7 mouse cellular contexts compared by ENCODE assay signal in genomic region chr3:121952041-121952591, GRCm38 (mm10). TPM values are rescaled to one million over a fixed set of nuclear protein-coding genes. Genes with fewer than 3 reads are reported as not detected.
DNase-seq lines count a peak whose midpoint lies in the region; ATAC-seq and TF ChIP-seq lines count a peak whose summit lies in the region.

Gene Arhgap29, plus strand, starts transcription at chr3:121952541.

- H3K36me3 ChIP-seq in testis, adult 2 months (ENCODE audit: control insufficient read depth, insufficient read depth, low read length): peaks cover 1% of the 10 kb centered on the region; the same call in 1 of the 2 replicates
- no peaks in the 10 kb centered on the region for H3K36me3 ChIP-seq in forebrain, embryonic 15.5 days
- H3K36me3 ChIP-seq in hindbrain, embryonic 14.5 days (replicated peaks; ENCODE audit: control insufficient read depth, insufficient read depth): no peaks in the 10 kb centered on the region
- no peaks in the 10 kb centered on the region for H3K36me3 ChIP-seq in liver, postnatal 0 days (replicated peaks; ENCODE audit: insufficient read depth, low read length)

- no peak for TF ChIP-seq EP300 in liver, postnatal 0 days (IDR thresholded peaks at IDR 0.05; ENCODE audit: low read depth)

- H3K9ac ChIP-seq in forebrain, embryonic 15.5 days (replicated peaks): peak within 1 kb of the TSS; percentile 56
- H3K9ac ChIP-seq in hindbrain, embryonic 14.5 days: peak within 1 kb of the TSS; percentile 64
- H3K9ac ChIP-seq in liver, postnatal 0 days (replicated peaks): peak within 1 kb of the TSS; percentile 78

- no peaks in the 10 kb centered on the region for H3K27me3 ChIP-seq in testis, adult 2 months (ENCODE audit: control insufficient read depth, insufficient read depth, low read length)
- H3K27me3 ChIP-seq in forebrain, embryonic 15.5 days: peaks cover 25% of the 10 kb centered on the region
- H3K27me3 ChIP-seq in hindbrain, embryonic 14.5 days (ENCODE audit: control insufficient read depth, insufficient read depth, low read length): peaks cover 34% of the 10 kb centered on the region
- peaks cover 6% of the 10 kb centered on the region for H3K27me3 ChIP-seq in liver, postnatal 0 days (ENCODE audit: insufficient read depth, low read length)

- peak within 1 kb of the TSS; percentile 97 for H3K27ac ChIP-seq in testis, adult 2 months (ENCODE audit: control insufficient read depth, insufficient read depth, low read depth, low read length)
- no peak within 1 kb of the TSS for H3K27ac ChIP-seq in forebrain, embryonic 15.5 days (replicated peaks)
- H3K27ac ChIP-seq in hindbrain, embryonic 14.5 days: no peak within 1 kb of the TSS
- H3K27ac ChIP-seq in liver, postnatal 0 days (ENCODE audit: low read depth): peak within 1 kb of the TSS; percentile 80

- no peak for ATAC-seq in forebrain, embryonic 15.5 days (replicated peaks)
- ATAC-seq in hindbrain, embryonic 14.5 days (ENCODE audit: low FRiP score): no peak
- ATAC-seq in liver, postnatal 0 days: no peak

- TF ChIP-seq POLR2A in testis, adult 2 months (IDR thresholded peaks at IDR 0.05; ENCODE audit: control insufficient read depth, low read depth, low read length): no peak

- no peaks in the 10 kb centered on the region for H3K9me3 ChIP-seq in forebrain, embryonic 15.5 days
- H3K9me3 ChIP-seq in hindbrain, embryonic 14.5 days (ENCODE audit: control insufficient read depth, low read length): no peaks in the 10 kb centered on the region
- no peaks in the 10 kb centered on the region for H3K9me3 ChIP-seq in liver, postnatal 0 days (ENCODE audit: low read length)

- H3K4me2 ChIP-seq in forebrain, embryonic 15.5 days (replicated peaks): peak within 1 kb of the TSS; percentile 84
- H3K4me2 ChIP-seq in hindbrain, embryonic 14.5 days (replicated peaks): peak within 1 kb of the TSS; percentile 81
- H3K4me2 ChIP-seq in liver, postnatal 0 days (ENCODE audit: low read depth, low read length): peak within 1 kb of the TSS; percentile 69

- TF ChIP-seq CTCF in testis, adult 2 months (IDR thresholded peaks at IDR 0.05; ENCODE audit: control insufficient read depth, insufficient read depth, insufficient replicate concordance, low read depth, low read length): no peak
- TF ChIP-seq CTCF in liver, postnatal 0 days (IDR thresholded peaks at IDR 0.05; ENCODE audit: low read depth): no peak

- peak within 1 kb of the TSS; percentile 99 for H3K4me3 ChIP-seq in testis, adult 2 months (ENCODE audit: control insufficient read depth, low read depth, low read length)
- H3K4me3 ChIP-seq in forebrain, embryonic 15.5 days: peak within 1 kb of the TSS; percentile 65
- peak within 1 kb of the TSS; percentile 70 for H3K4me3 ChIP-seq in hindbrain, embryonic 14.5 days (replicated peaks; ENCODE audit: low read length)
- peak within 1 kb of the TSS; percentile 73 for H3K4me3 ChIP-seq in liver, postnatal 0 days (ENCODE audit: low read depth, low read length)

- WGBS in forebrain, embryonic 15.5 days: 91% methylated on average over 8 of the region's 8 CpGs
- WGBS in hindbrain, embryonic 14.5 days: 92% methylated on average over 8 of the region's 8 CpGs
- 83% methylated on average over 8 of the region's 8 CpGs for WGBS in liver, postnatal 0 days (ENCODE audit: insufficient replicate concordance)

- no peak for DNase-seq in testis, postnatal 14 days (ENCODE audit: low spot score)
- DNase-seq in hindbrain, embryonic 14.5 days (ENCODE audit: low spot score): no peak
- no peak for DNase-seq in liver, postnatal 0 days
- DNase-seq in thymus, postnatal 25 days: no peak
- no peak for DNase-seq in right cerebral cortex, postnatal 14 days

- H3K4me1 ChIP-seq in testis, adult 2 months (ENCODE audit: control insufficient read depth, insufficient read depth, low read length): no peaks in the 10 kb centered on the region; the same call in 1 of the 2 replicates
- peaks cover 13% of the 10 kb centered on the region for H3K4me1 ChIP-seq in forebrain, embryonic 15.5 days
- H3K4me1 ChIP-seq in hindbrain, embryonic 14.5 days (replicated peaks; ENCODE audit: control insufficient read depth, insufficient read depth, low read length): no peaks in the 10 kb centered on the region; the same call in 1 of the 2 replicates
- 0 out of 2 replicates have a peak, but pooled peaks cover 2% of the 10 kb centered on the region for H3K4me1 ChIP-seq in liver, postnatal 0 days (ENCODE audit: insufficient read depth)

RNA-seq across cellular contexts. Expression of gene Arhgap29, which starts in this region (rescaled TPM):
- polyA plus RNA-seq in testis, adult 2 months (2012; rRNA removed): 72.9 and 78.3 TPM in 2 replicates
- 16.3 and 16.4 TPM in 2 replicates for polyA plus RNA-seq in forebrain, embryonic 15.5 days (2015; fragmentation: Nextera tagmentation; extraction: Ambion mirVana)
- polyA plus RNA-seq in hindbrain, embryonic 14.5 days (2014; fragmentation: Nextera tagmentation; extraction: Ambion mirVana): 36.7 and 39.3 TPM in 2 replicates
- 7.3 and 10.4 TPM in 2 replicates for polyA plus RNA-seq in liver, postnatal 0 days (2015; fragmentation: Nextera tagmentation; extraction: Ambion mirVana)

Comparison
In these comparisons a context has a peak if more than half of its experiments do, and no peak if none do; other contexts are left out.
1. H3K27ac ChIP-seq: peak in testis, adult 2 months (single experiment) and liver, postnatal 0 days (single experiment); none in forebrain, embryonic 15.5 days (single experiment) and hindbrain, embryonic 14.5 days (single experiment).
2. Peak in every context shown above with its lines, with median percentiles within 50 percentile points of each other: H3K4me3 ChIP-seq, H3K4me2 ChIP-seq and H3K9ac ChIP-seq.